Mouse (Mus musculus) midbrain, embryonic 11.5 days (tissue): Measurements from ENCODE around the gene Papola. TPM values are rescaled to one million over a fixed set of nuclear protein-coding genes. Genes with fewer than 3 reads are reported as not detected.

Source experiments
- ATAC-seq: fragments of 200-750 bp; cut with Nextera tagmentation; 2 replicates; pipeline ENCODE4 v1.8.0; 2017; ENCODE audit warnings: moderate TSS enrichment, moderate library complexity; ENCODE audit not compliant: low FRiP score
- DNase-seq: peaks from one replicate; pipeline ENCODE4 v3.0.0; 2015; ENCODE audit warnings: low spot score; ENCODE audit errors: missing footprints
- H3K27ac ChIP-seq: fragments of 300-500 bp; sonication (generic); 2 replicates; pipeline ENCODE4 v1.5.1; 2014; ENCODE audit warnings: low read depth, low read length
- H3K27me3 ChIP-seq: fragments of 300-500 bp; sonication (generic); 2 replicates; pipeline ENCODE4 v1.6.1; 2014; ENCODE audit warnings: mild to moderate bottlenecking, low read length, moderate library complexity, mixed read lengths; ENCODE audit not compliant: control insufficient read depth, insufficient read depth
- H3K36me3 ChIP-seq: fragments of 300-500 bp; sonication (generic); 2 replicates; pipeline ENCODE4 v1.6.1; 2014; ENCODE audit warnings: mild to moderate bottlenecking, low read length, moderate library complexity, mixed read lengths; ENCODE audit not compliant: control insufficient read depth, insufficient read depth
- H3K4me1 ChIP-seq: fragments of 300-500 bp; sonication (generic); 2 replicates; pipeline ENCODE4 v1.6.1; 2014; ENCODE audit warnings: low read length; ENCODE audit not compliant: control insufficient read depth, insufficient read depth
- H3K4me2 ChIP-seq: fragments of 300-500 bp; sonication (generic); 2 replicates; pipeline ENCODE4 v1.6.1; 2014; ENCODE audit warnings: mild to moderate bottlenecking, moderate library complexity
- H3K4me3 ChIP-seq: fragments of 300-500 bp; sonication (generic); 2 replicates; pipeline ENCODE4 v1.5.1; 2014; ENCODE audit warnings: low read depth, low read length
- H3K9ac ChIP-seq: fragments of 300-500 bp; sonication (generic); 2 replicates; pipeline ENCODE4 v1.6.1; 2014; ENCODE audit warnings: low read length
- H3K9me3 ChIP-seq: fragments of 300-500 bp; sonication (generic); 2 replicates; pipeline ENCODE4 v1.6.1; 2016; ENCODE audit warnings: low read length; ENCODE audit not compliant: control insufficient read depth
- WGBS: fragments of 180-500 bp; shearing (Covaris S2); extraction: QIAGEN DNeasy Blood & Tissue Kit; methylation state at CpG from one replicate; pipeline ENCODE4 v1.1.7; 2014; 5-methylcytosine and 5-hydroxymethylcytosine counted together
- polyA plus RNA-seq: library from polyadenylated mRNA; unstranded; fragments of >200 nt; fragmentation: Nextera tagmentation; extraction: Ambion mirVana; gene quantifications from 2 replicates; pipeline ENCODE4 v1.2.1, GENCODE M21; 2014

Gene Papola
- polyA plus RNA-seq, 1 experiment from 2014 or later = 253 TPM

- DNase-seq (no peak), ATAC-seq (no peak)
- Histone ChIP-seq H3K27me3 (no peaks in the 10 kb centered on the region), H3K9ac (no peak overlapping the region), H3K27ac (no peak overlapping the region), H3K4me2 (no peak overlapping the region), H3K4me1 (peaks cover 13% of the 10 kb centered on the region), H3K9me3 (no peaks in the 10 kb centered on the region), H3K4me3 (no peak overlapping the region), H3K36me3 (peaks cover 6% of the 10 kb centered on the region; the same call in 1 of the 2 replicates)
- 97% methylated on average over 2 of the region's 2 CpGs for whole genome bisulfite sequencing
These were observed 3.1 kb downstream of the Papola start for GRCm38 (mm10) chr12:105787626-105788025.

DNA sequence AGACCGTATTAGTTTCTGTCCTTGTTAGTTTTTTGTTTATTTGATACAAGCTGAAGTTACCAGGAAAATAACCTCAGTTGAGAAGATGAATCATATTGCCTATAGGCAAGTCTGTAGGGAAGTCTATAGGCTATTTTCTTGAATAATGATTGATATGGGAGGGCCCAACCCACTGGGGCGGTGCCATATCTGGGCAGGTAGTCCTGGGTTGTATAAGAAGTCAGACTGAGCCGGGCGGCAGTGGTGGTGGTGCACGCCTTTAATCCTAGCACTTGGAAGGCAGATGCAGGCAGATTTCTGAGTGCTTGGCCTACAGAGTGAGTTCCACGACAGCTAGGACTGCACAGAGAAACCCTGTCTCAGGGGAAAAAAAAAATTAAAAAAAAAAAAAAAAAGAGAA, 5.4 kb downstream of the Papola start:
- DNase-seq = no peak
- H3K9me3 ChIP-seq = no peaks in the 10 kb centered on the region
- 96% methylated on average over 6 of the region's 6 CpGs for WGBS
- no peak for ATAC-seq
- H3K36me3 ChIP-seq = peaks cover 6% of the 10 kb centered on the region; the same call in 1 of the 2 replicates
- no peak overlapping the region for H3K9ac ChIP-seq
- no peak overlapping the region for H3K4me3 ChIP-seq
- no peak overlapping the region for H3K4me2 ChIP-seq
- H3K27me3 ChIP-seq = no peaks in the 10 kb centered on the region
- H3K27ac ChIP-seq = no peak overlapping the region
- H3K4me1 ChIP-seq = peaks cover 10% of the 10 kb centered on the region

GRCm38 (mm10) chr12:105794896-105795295, 10.4 kb downstream of the Papola start:
- H3K9me3 ChIP-seq = no peaks in the 10 kb centered on the region
- DNase-seq (no peak), ATAC-seq (no peak)
- no peaks in the 10 kb centered on the region for H3K4me1 ChIP-seq
- H3K4me3 ChIP-seq = no peak overlapping the region
- no peak overlapping the region for H3K4me2 ChIP-seq
- H3K27ac ChIP-seq = no peak overlapping the region
- H3K9ac ChIP-seq = no peak overlapping the region
- no peaks in the 10 kb centered on the region for H3K36me3 ChIP-seq
- WGBS = 95% methylated on average over 2 of the region's 2 CpGs
- H3K27me3 ChIP-seq = no peaks in the 10 kb centered on the region

GRCm38 (mm10) chr12:105798001-105798400, 13.5 kb downstream of the Papola start:
- Histone ChIP-seq H3K4me1 (no peaks in the 10 kb centered on the region), H3K4me2 (no peak overlapping the region), H3K36me3 (peaks cover 10% of the 10 kb centered on the region), H3K4me3 (no peak overlapping the region), H3K27ac (no peak overlapping the region), H3K9ac (no peak overlapping the region), H3K9me3 (no peaks in the 10 kb centered on the region), H3K27me3 (no peaks in the 10 kb centered on the region)
- no peak for DNase-seq
- no peak for ATAC-seq

GRCm38 (mm10) chr12:105805790-105806189, 21.3 kb downstream of the Papola start:
- Histone ChIP-seq H3K27me3 (no peaks in the 10 kb centered on the region), H3K27ac (no peak overlapping the region), H3K9me3 (no peaks in the 10 kb centered on the region), H3K9ac (no peak overlapping the region), H3K4me3 (no peak overlapping the region), H3K4me1 (no peaks in the 10 kb centered on the region), H3K4me2 (no peak overlapping the region), H3K36me3 (peaks cover 20% of the 10 kb centered on the region)
- WGBS = 95% methylated on average over 3 of the region's 3 CpGs
- no peak for ATAC-seq
- no peak for DNase-seq

GRCm38 (mm10) chr12:105806205-105806604, 21.7 kb downstream of the Papola start:
- Histone ChIP-seq H3K27me3 (no peaks in the 10 kb centered on the region), H3K9ac (no peak overlapping the region), H3K4me1 (no peaks in the 10 kb centered on the region), H3K36me3 (peaks cover 17% of the 10 kb centered on the region; the same call in 1 of the 2 replicates), H3K4me2 (no peak overlapping the region), H3K27ac (no peak overlapping the region), H3K9me3 (no peaks in the 10 kb centered on the region), H3K4me3 (no peak overlapping the region)
- 94% methylated on average over 3 of the region's 3 CpGs for WGBS
- DNase-seq (no peak), ATAC-seq (no peak)

DNA sequence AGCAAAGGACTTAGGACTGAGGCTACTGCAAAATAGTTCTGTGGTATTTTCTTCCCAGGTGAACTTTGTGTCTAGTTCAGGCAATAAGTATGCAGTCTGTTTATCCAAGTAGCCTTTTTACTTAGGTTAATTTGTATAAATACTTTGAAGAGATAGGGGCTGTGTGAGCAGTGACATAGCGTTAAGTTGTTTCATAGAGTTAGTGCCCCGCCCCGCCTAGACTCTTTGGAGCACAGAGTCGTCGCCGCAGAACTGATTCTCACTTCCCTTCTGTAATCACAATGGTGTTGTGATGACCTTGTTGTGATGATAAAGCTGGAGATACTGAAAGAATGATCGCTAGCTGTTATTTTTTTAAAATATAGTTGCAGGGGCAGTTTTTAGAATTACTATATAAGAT, 22.9 kb downstream of the Papola start:
- H3K4me1 ChIP-seq = no peaks in the 10 kb centered on the region
- H3K27ac ChIP-seq = no peak overlapping the region
- ATAC-seq (no peak), DNase-seq (no peak)
- peaks cover 17% of the 10 kb centered on the region; the same call in 1 of the 2 replicates for H3K36me3 ChIP-seq
- no peak overlapping the region for H3K9ac ChIP-seq
- H3K4me2 ChIP-seq = no peak overlapping the region
- WGBS = 96% methylated on average over 7 of the region's 7 CpGs
- no peak overlapping the region for H3K4me3 ChIP-seq
- H3K27me3 ChIP-seq = no peaks in the 10 kb centered on the region
- no peaks in the 10 kb centered on the region for H3K9me3 ChIP-seq

- Histone ChIP-seq H3K27ac (no peak overlapping the region), H3K4me1 (no peaks in the 10 kb centered on the region), H3K4me3 (no peak overlapping the region), H3K9ac (no peak overlapping the region), H3K9me3 (no peaks in the 10 kb centered on the region), H3K4me2 (no peak overlapping the region), H3K27me3 (no peaks in the 10 kb centered on the region), H3K36me3 (peaks cover 17% of the 10 kb centered on the region; the same call in 1 of the 2 replicates)
- ATAC-seq (no peak), DNase-seq (no peak)
- 97% methylated on average over 3 of the region's 3 CpGs for WGBS
These were observed 24.5 kb downstream of the Papola start for GRCm38 (mm10) chr12:105808945-105809344.

- WGBS = 88% methylated on average over 6 of the region's 6 CpGs
- Histone ChIP-seq H3K4me3 (no peak overlapping the region), H3K4me2 (no peak overlapping the region), H3K27me3 (no peaks in the 10 kb centered on the region), H3K9me3 (no peaks in the 10 kb centered on the region), H3K9ac (no peak overlapping the region), H3K36me3 (peaks cover 21% of the 10 kb centered on the region; the same call in 1 of the 2 replicates), H3K27ac (no peak overlapping the region), H3K4me1 (no peaks in the 10 kb centered on the region)
- DNase-seq (no peak), ATAC-seq (no peak)
These were observed 26.1 kb downstream of the Papola start for GRCm38 (mm10) chr12:105810608-105811007.

DNA sequence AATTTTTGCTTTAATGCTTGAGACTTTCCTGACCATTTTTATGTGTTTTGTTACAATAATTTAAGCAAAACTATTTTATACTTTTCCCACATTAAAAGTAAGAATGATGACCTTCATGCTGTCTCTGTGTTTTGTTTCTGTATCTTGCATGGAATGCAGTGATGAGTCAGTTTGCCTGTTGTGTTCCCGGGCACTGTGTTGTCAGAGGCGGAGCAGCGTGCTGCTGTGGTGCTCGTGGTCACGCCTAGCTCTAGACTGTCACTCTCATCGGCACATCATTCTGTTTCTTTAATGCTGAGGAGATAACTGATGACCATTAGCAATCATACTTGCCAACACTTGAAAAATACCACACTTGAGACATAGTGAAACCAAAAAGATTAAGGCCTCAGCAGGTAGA, 29.5 kb downstream of the Papola start:
- Histone ChIP-seq H3K4me3 (no peak overlapping the region), H3K9me3 (no peaks in the 10 kb centered on the region), H3K9ac (no peak overlapping the region), H3K4me1 (no peaks in the 10 kb centered on the region), H3K36me3 (peaks cover 10% of the 10 kb centered on the region; the same call in 1 of the 2 replicates), H3K27ac (no peak overlapping the region), H3K27me3 (no peaks in the 10 kb centered on the region), H3K4me2 (no peak overlapping the region)
- 94% methylated on average over 6 of the region's 6 CpGs for WGBS
- no peak for ATAC-seq
- DNase-seq = no peak
